Mouse (Mus musculus): ENCODE measurements at regions not wholly inside any gene's neighbourhood (a gene's known extent, or its start where the extent isn't known, plus 50 kb on each side); places are given as distances from the start of the nearest gene placed in this dataset.

DNA sequence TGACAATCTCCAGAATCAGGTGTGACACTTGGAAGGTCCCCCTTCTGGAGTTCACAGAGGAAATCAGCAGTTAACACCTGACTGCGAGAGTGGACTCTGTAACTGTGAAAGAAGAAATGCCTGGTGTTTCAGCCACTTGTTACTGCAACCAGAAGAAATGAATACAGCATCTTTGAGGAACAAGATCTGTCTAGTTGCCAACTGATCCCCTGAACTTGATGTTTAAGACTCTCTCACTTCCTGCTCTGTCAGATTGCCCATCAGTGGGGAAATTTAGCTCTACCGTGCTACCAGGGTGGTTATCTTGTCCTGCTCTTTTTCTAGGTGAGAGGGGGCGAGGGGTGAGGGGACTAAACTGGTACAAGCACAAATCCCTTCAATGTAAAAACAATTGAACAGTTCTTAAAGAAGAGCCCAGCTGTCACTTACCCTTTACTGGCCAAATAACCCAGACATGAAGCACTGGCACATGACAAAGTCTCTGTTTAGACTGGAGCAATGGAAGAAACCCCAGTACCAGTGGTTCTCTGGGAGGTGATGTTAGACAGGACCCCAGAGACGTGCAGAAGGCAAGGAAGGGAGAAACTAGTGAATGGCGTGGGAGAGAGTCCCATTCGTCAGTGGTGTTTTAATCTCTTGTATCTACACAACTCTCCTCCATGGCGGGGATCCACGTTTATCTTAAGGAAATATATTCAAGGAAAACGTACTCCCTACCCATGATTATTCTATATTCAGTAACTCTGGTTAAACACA is 237.6 kb upstream of the Btg1 start:
- TF ChIP-seq CTCF (conservative IDR thresholded peaks at IDR 0.05; ENCODE audit: low read length) (no peak), NANOG (IDR thresholded peaks at IDR 0.05; ENCODE audit: borderline replicate concordance, low read length) (no peak), POU5F1 (IDR thresholded peaks at IDR 0.05; ENCODE audit: borderline replicate concordance, low read length) (no peak)
